Mouse (Mus musculus) liver, embryonic 15.5 days (tissue): ENCODE results near the gene Vps8. TPM values are rescaled to one million over a fixed set of nuclear protein-coding genes. Genes with fewer than 3 reads are reported as not detected.
A peak's percentile ranks its signal among the peaks of the same experiment; 100 is the strongest.

Experiments
- ATAC-seq: fragments of 200-750 bp; cut with Nextera tagmentation; 2 replicates; pipeline ENCODE4 v1.8.0; 2017; ENCODE audit warnings: moderate number of reproducible peaks, mild to moderate bottlenecking, moderate library complexity; ENCODE audit not compliant: insufficient read depth
- H3K27ac ChIP-seq: fragments of 300-500 bp; sonication (generic); replicated peaks from 2 replicates; pipeline ENCODE4 v1.5.1; 2015; ENCODE audit warnings: mild to moderate bottlenecking, inconsistent platforms
- H3K27me3 ChIP-seq: fragments of 300-500 bp; sonication (generic); 2 replicates; pipeline ENCODE4 v1.6.1; 2015; ENCODE audit warnings: mild to moderate bottlenecking, inconsistent platforms
- H3K36me3 ChIP-seq: fragments of 300-500 bp; sonication (generic); replicated peaks from 2 replicates; pipeline ENCODE4 v1.6.1; 2015; ENCODE audit warnings: moderate library complexity, mild to moderate bottlenecking, inconsistent platforms
- H3K4me1 ChIP-seq: fragments of 300-500 bp; sonication (generic); replicated peaks from 2 replicates; pipeline ENCODE4 v1.6.1; 2015; ENCODE audit warnings: inconsistent platforms
- H3K4me2 ChIP-seq: fragments of 300-500 bp; sonication (generic); 2 replicates; pipeline ENCODE4 v1.6.1; 2015; ENCODE audit warnings: moderate library complexity, mild to moderate bottlenecking, inconsistent platforms
- H3K4me3 ChIP-seq: fragments of 300-500 bp; sonication (generic); replicated peaks from 2 replicates; pipeline ENCODE4 v1.5.1; 2015; ENCODE audit warnings: mild to moderate bottlenecking, inconsistent platforms
- H3K9ac ChIP-seq: fragments of 300-500 bp; sonication (generic); 2 replicates; pipeline ENCODE4 v1.6.1; 2015; ENCODE audit warnings: moderate library complexity, mild to moderate bottlenecking, inconsistent platforms
- H3K9me3 ChIP-seq: fragments of 300-500 bp; sonication (generic); replicated peaks from 2 replicates; pipeline ENCODE4 v1.6.1; 2016; ENCODE audit warnings: inconsistent platforms
- WGBS: fragments of 180-500 bp; shearing (Covaris S2); methylation state at CpG from one replicate; pipeline ENCODE4 v1.1.7; 2015; ENCODE audit warnings: mixed read lengths; ENCODE audit not compliant: insufficient replicate concordance; 5-methylcytosine and 5-hydroxymethylcytosine counted together
- polyA plus RNA-seq: library from polyadenylated mRNA; unstranded; fragments of >200 nt; fragmentation: Nextera tagmentation; extraction: Ambion mirVana; gene quantifications from 2 replicates; pipeline ENCODE4 v1.2.1, GENCODE M21; 2015

Gene Vps8
- polyA plus RNA-seq, 1 experiment from 2014 or later = 6.3 TPM

- no peak overlapping the region for H3K27ac ChIP-seq
- H3K4me1 ChIP-seq = peaks cover 25% of the 10 kb centered on the region
- no peak overlapping the region for H3K4me2 ChIP-seq
- no peak for ATAC-seq
- 69% methylated on average over 3 of the region's 3 CpGs for WGBS
- H3K4me3 ChIP-seq = no peak overlapping the region
- H3K9me3 ChIP-seq = no peaks in the 10 kb centered on the region
- no peak overlapping the region for H3K9ac ChIP-seq
- no peaks in the 10 kb centered on the region for H3K27me3 ChIP-seq
- no peaks in the 10 kb centered on the region for H3K36me3 ChIP-seq
These were observed 223.6 kb downstream of the Vps8 start for GRCm38 (mm10) chr16:21646496-21646895.

GRCm38 (mm10) chr16:21648800-21649199 lies 225.9 kb downstream of the Vps8 start:
- H3K4me3 ChIP-seq = no peak overlapping the region
- no peak overlapping the region for H3K9ac ChIP-seq
- H3K9me3 ChIP-seq = no peaks in the 10 kb centered on the region
- ATAC-seq = peak; percentile 29; the same call in 1 of the 2 replicates
- H3K27me3 ChIP-seq = no peaks in the 10 kb centered on the region
- peaks cover 12% of the 10 kb centered on the region for H3K4me1 ChIP-seq
- H3K36me3 ChIP-seq = no peaks in the 10 kb centered on the region; the same call in 1 of the 2 replicates
- 35% methylated on average over 4 of the region's 4 CpGs for WGBS
- no peak overlapping the region for H3K27ac ChIP-seq
- no peak overlapping the region for H3K4me2 ChIP-seq

- no peak for ATAC-seq
These were observed 227.4 kb downstream of the Vps8 start for GRCm38 (mm10) chr16:21650289-21650688.

GRCm38 (mm10) chr16:21651161-21651560 lies 228.2 kb downstream of the Vps8 start:
- no peaks in the 10 kb centered on the region; the same call in 1 of the 2 replicates for H3K36me3 ChIP-seq
- H3K9me3 ChIP-seq = no peaks in the 10 kb centered on the region
- H3K27ac ChIP-seq = no peak overlapping the region
- 53% methylated on average over 4 of the region's 4 CpGs for WGBS
- no peak overlapping the region for H3K9ac ChIP-seq
- no peak overlapping the region for H3K4me3 ChIP-seq
- no peak overlapping the region for H3K4me2 ChIP-seq
- ATAC-seq = no peak
- H3K27me3 ChIP-seq = no peaks in the 10 kb centered on the region
- no peaks in the 10 kb centered on the region for H3K4me1 ChIP-seq

More at GRCm38 (mm10) chr16:21650289-21650688, 227.4 kb downstream of the Vps8 start:
- 74% methylated on average over 3 of the region's 3 CpGs for WGBS
- H3K4me1 ChIP-seq = no peaks in the 10 kb centered on the region
- no peak overlapping the region for H3K4me2 ChIP-seq
- H3K27me3 ChIP-seq = no peaks in the 10 kb centered on the region
- H3K9ac ChIP-seq = no peak overlapping the region
- H3K27ac ChIP-seq = no peak overlapping the region
- no peaks in the 10 kb centered on the region for H3K9me3 ChIP-seq
- H3K36me3 ChIP-seq = no peaks in the 10 kb centered on the region; the same call in 1 of the 2 replicates
- no peak overlapping the region for H3K4me3 ChIP-seq

GRCm38 (mm10) chr16:21653151-21653550 lies 230.2 kb downstream of the Vps8 start:
- no peak for ATAC-seq
- Histone ChIP-seq H3K4me1 (no peaks in the 10 kb centered on the region), H3K36me3 (no peaks in the 10 kb centered on the region; the same call in 1 of the 2 replicates), H3K27me3 (no peaks in the 10 kb centered on the region), H3K9ac (no peak overlapping the region), H3K4me3 (no peak overlapping the region), H3K9me3 (no peaks in the 10 kb centered on the region), H3K4me2 (no peak overlapping the region), H3K27ac (no peak overlapping the region)
- 74% methylated on average over 15 of the region's 15 CpGs for WGBS

GRCm38 (mm10) chr16:21654384-21654783 lies 231.5 kb downstream of the Vps8 start:
- WGBS = 65% methylated on average over 5 of the region's 5 CpGs
- no peak for ATAC-seq

GRCm38 (mm10) chr16:21655291-21655690 lies 232.4 kb downstream of the Vps8 start:
- WGBS = 44% methylated on average over 6 of the region's 6 CpGs
- no peaks in the 10 kb centered on the region for H3K9me3 ChIP-seq
- H3K9ac ChIP-seq = no peak overlapping the region
- H3K4me2 ChIP-seq = no peak overlapping the region
- no peak for ATAC-seq
- H3K27ac ChIP-seq = no peak overlapping the region
- H3K4me3 ChIP-seq = no peak overlapping the region
- H3K4me1 ChIP-seq = no peaks in the 10 kb centered on the region
- H3K36me3 ChIP-seq = no peaks in the 10 kb centered on the region; the same call in 1 of the 2 replicates
- no peaks in the 10 kb centered on the region for H3K27me3 ChIP-seq

More at GRCm38 (mm10) chr16:21654384-21654783, 231.5 kb downstream of the Vps8 start:
- Histone ChIP-seq H3K4me3 (no peak overlapping the region), H3K36me3 (no peaks in the 10 kb centered on the region; the same call in 1 of the 2 replicates), H3K4me2 (no peak overlapping the region), H3K27ac (no peak overlapping the region), H3K27me3 (no peaks in the 10 kb centered on the region), H3K9me3 (no peaks in the 10 kb centered on the region), H3K9ac (no peak overlapping the region), H3K4me1 (no peaks in the 10 kb centered on the region)

GRCm38 (mm10) chr16:21655961-21656360 lies 233.0 kb downstream of the Vps8 start:
- Histone ChIP-seq H3K27ac (no peak overlapping the region), H3K4me3 (no peak overlapping the region), H3K9me3 (no peaks in the 10 kb centered on the region), H3K27me3 (no peaks in the 10 kb centered on the region), H3K36me3 (no peaks in the 10 kb centered on the region; the same call in 1 of the 2 replicates), H3K9ac (no peak overlapping the region), H3K4me2 (no peak overlapping the region), H3K4me1 (no peaks in the 10 kb centered on the region)
- ATAC-seq = no peak
- WGBS = 72% methylated on average over 9 of the region's 9 CpGs

GRCm38 (mm10) chr16:21664633-21665363 lies 241.9 kb downstream of the Vps8 start:
- Histone ChIP-seq H3K27me3 (no peaks in the 10 kb centered on the region), H3K9ac (no peak overlapping the region), H3K4me2 (no peak overlapping the region), H3K36me3 (no peaks in the 10 kb centered on the region), H3K4me1 (no peaks in the 10 kb centered on the region), H3K4me3 (no peak overlapping the region), H3K27ac (no peak overlapping the region), H3K9me3 (no peaks in the 10 kb centered on the region)
- ATAC-seq = no peak
- WGBS = 50% methylated on average over 18 of the region's 18 CpGs

- Histone ChIP-seq H3K4me1 (no peaks in the 10 kb centered on the region), H3K9me3 (no peaks in the 10 kb centered on the region), H3K4me2 (no peak overlapping the region), H3K9ac (no peak overlapping the region), H3K27me3 (no peaks in the 10 kb centered on the region), H3K4me3 (no peak overlapping the region), H3K27ac (no peak overlapping the region), H3K36me3 (no peaks in the 10 kb centered on the region)
- WGBS = 42% methylated on average over 4 of the region's 4 CpGs
- no peak for ATAC-seq
These were observed 242.6 kb downstream of the Vps8 start for GRCm38 (mm10) chr16:21665423-21665986.

GRCm38 (mm10) chr16:21671878-21672277 lies 249.0 kb downstream of the Vps8 start:
- H3K4me2 ChIP-seq = no peak overlapping the region
- 61% methylated on average over 4 of the region's 4 CpGs for WGBS
- H3K9ac ChIP-seq = no peak overlapping the region
- H3K9me3 ChIP-seq = no peaks in the 10 kb centered on the region
- H3K36me3 ChIP-seq = no peaks in the 10 kb centered on the region
- H3K4me3 ChIP-seq = no peak overlapping the region
- H3K27ac ChIP-seq = no peak overlapping the region
- H3K4me1 ChIP-seq = no peaks in the 10 kb centered on the region
- H3K27me3 ChIP-seq = no peaks in the 10 kb centered on the region
- no peak for ATAC-seq
